In genomic region chr15:99294287-99294686, GRCm38 (mm10) we compare ENCODE assay signal across 8 mouse cellular contexts. TPM values are rescaled to one million over a fixed set of nuclear protein-coding genes. Genes with fewer than 3 reads are reported as not detected.
DNase-seq lines count a peak whose midpoint lies in the region; ATAC-seq and TF ChIP-seq lines count a peak whose summit lies in the region.

No protein-coding gene starts in this region.

- H3K36me3 ChIP-seq in kidney, embryonic 16.5 days (ENCODE audit: insufficient read depth, low read length): no peaks in the 10 kb centered on the region
- no peaks in the 10 kb centered on the region for H3K36me3 ChIP-seq in hindbrain, postnatal 0 days (ENCODE audit: insufficient read depth, low read length)
- H3K36me3 ChIP-seq in midbrain, embryonic 16.5 days (ENCODE audit: control insufficient read depth, insufficient read depth, low read length): no peaks in the 10 kb centered on the region

- DNase-seq in kidney, postnatal 25 days: no peak
- peak; percentile 25 for DNase-seq in R1 (ENCODE audit: low read depth, low spot score)
- peak; percentile 9 for DNase-seq in hindbrain, postnatal 0 days (ENCODE audit: low spot score)
- no peak for DNase-seq in adrenal gland, adult 2 months
- no peak for DNase-seq in kidney, adult 9 months
- DNase-seq in right cerebral cortex, postnatal 4 days: no peak

- no peaks in the 10 kb centered on the region for H3K27me3 ChIP-seq in kidney, embryonic 16.5 days (ENCODE audit: insufficient read depth, low read length)
- no peaks in the 10 kb centered on the region for H3K27me3 ChIP-seq in hindbrain, postnatal 0 days (ENCODE audit: insufficient read depth, low read length)
- no peaks in the 10 kb centered on the region for H3K27me3 ChIP-seq in midbrain, embryonic 16.5 days (ENCODE audit: control insufficient read depth, insufficient read depth, low read depth, low read length)

- H3K4me3 ChIP-seq in kidney, embryonic 16.5 days (ENCODE audit: low read length): peak overlapping the region; percentile 82
- H3K4me3 ChIP-seq in hindbrain, postnatal 0 days (ENCODE audit: low read length): peak overlapping the region; percentile 74
- H3K4me3 ChIP-seq in midbrain, embryonic 16.5 days (ENCODE audit: low read depth, low read length): peak overlapping the region; percentile 82

- TF ChIP-seq CTCF in hindbrain, postnatal 0 days (IDR thresholded peaks at IDR 0.05; ENCODE audit: low read depth): no peak

- H3K4me1 ChIP-seq in kidney, embryonic 16.5 days (ENCODE audit: insufficient read depth, low read length): peaks cover 19% of the 10 kb centered on the region
- no peaks in the 10 kb centered on the region; the same call in 1 of the 2 replicates for H3K4me1 ChIP-seq in hindbrain, postnatal 0 days (ENCODE audit: insufficient read depth, low read length)
- H3K4me1 ChIP-seq in midbrain, embryonic 16.5 days (ENCODE audit: control insufficient read depth, insufficient read depth, low read length): peaks cover 20% of the 10 kb centered on the region

- peak overlapping the region; percentile 94; the same call in 1 of the 2 replicates for H3K27ac ChIP-seq in kidney, embryonic 16.5 days (ENCODE audit: low read length)
- H3K27ac ChIP-seq in hindbrain, postnatal 0 days: peak overlapping the region; percentile 91; the same call in 1 of the 2 replicates
- peak overlapping the region; percentile 94; the same call in 1 of the 2 replicates for H3K27ac ChIP-seq in midbrain, embryonic 16.5 days (ENCODE audit: low read length)

- 20% methylated on average over 16 of the region's 16 CpGs for WGBS in kidney, embryonic 16.5 days
- WGBS in hindbrain, postnatal 0 days: 23% methylated on average over 16 of the region's 16 CpGs
- 30% methylated on average over 16 of the region's 16 CpGs for WGBS in midbrain, embryonic 16.5 days

- peak overlapping the region; percentile 78 for H3K9ac ChIP-seq in kidney, embryonic 16.5 days (replicated peaks; ENCODE audit: low read length)
- H3K9ac ChIP-seq in hindbrain, postnatal 0 days (replicated peaks; ENCODE audit: low read length): peak overlapping the region; percentile 70; the same call in 1 of the 2 replicates
- H3K9ac ChIP-seq in midbrain, embryonic 16.5 days (ENCODE audit: low read depth, low read length): peak overlapping the region; percentile 85

- no peaks in the 10 kb centered on the region for H3K9me3 ChIP-seq in kidney, embryonic 16.5 days (ENCODE audit: low read length)
- no peaks in the 10 kb centered on the region for H3K9me3 ChIP-seq in hindbrain, postnatal 0 days (ENCODE audit: low read length)
- H3K9me3 ChIP-seq in midbrain, embryonic 16.5 days (replicated peaks; ENCODE audit: control insufficient read depth, low read length, poor library complexity, severe bottlenecking): no peaks in the 10 kb centered on the region

- H3K4me2 ChIP-seq in kidney, embryonic 16.5 days (replicated peaks; ENCODE audit: low read depth, low read length): peak overlapping the region; percentile 58
- H3K4me2 ChIP-seq in hindbrain, postnatal 0 days (ENCODE audit: low read depth, low read length): peak overlapping the region; percentile 68
- H3K4me2 ChIP-seq in midbrain, embryonic 16.5 days (ENCODE audit: low read length): peak overlapping the region; percentile 63

- peak; percentile 17; the same call in 1 of the 2 replicates for ATAC-seq in kidney, embryonic 16.5 days (ENCODE audit: low FRiP score, low TSS enrichment)
- ATAC-seq in hindbrain, postnatal 0 days: no peak
- no peak; the same call in 1 of the 2 replicates for ATAC-seq in midbrain, embryonic 16.5 days

RNA-seq across cellular contexts. Expression of gene Prpf40b, which starts 0.6 kb away (rescaled TPM):
- 62.2 and 67.5 TPM in 2 replicates for polyA plus RNA-seq in kidney, embryonic 16.5 days (2015; fragmentation: Nextera tagmentation; extraction: Ambion mirVana)
- 90.2 and 94.2 TPM in 2 replicates for total RNA-seq in hindbrain, postnatal 0 days (2014; rRNA removed)
- 101 and 110 TPM in 2 replicates for polyA plus RNA-seq in hindbrain, postnatal 0 days (2015; fragmentation: Nextera tagmentation; extraction: Ambion mirVana)
- 122 and 130 TPM in 2 replicates for polyA plus RNA-seq in midbrain, embryonic 16.5 days (2015; fragmentation: Nextera tagmentation; extraction: Ambion mirVana)
- total RNA-seq in adrenal gland, adult 2 months (2021): 10 to 100 TPM; 38.8 to 41.0 TPM
- 84.1 and 106 TPM in 2 replicates for polyA plus RNA-seq in adrenal gland, adult 2 months (2012; rRNA removed)

RNA-seq across cellular contexts. Expression of gene Fam186b, which starts 1.4 kb away (rescaled TPM):
- 0.21 and 0.30 TPM in 2 replicates for polyA plus RNA-seq in kidney, embryonic 16.5 days (2015; fragmentation: Nextera tagmentation; extraction: Ambion mirVana)
- total RNA-seq in hindbrain, postnatal 0 days (2014; rRNA removed): 0.86 and 1.3 TPM in 2 replicates
- 1.3 and 1.4 TPM in 2 replicates for polyA plus RNA-seq in hindbrain, postnatal 0 days (2015; fragmentation: Nextera tagmentation; extraction: Ambion mirVana)
- polyA plus RNA-seq in midbrain, embryonic 16.5 days (2015; fragmentation: Nextera tagmentation; extraction: Ambion mirVana): 0.53 and 0.73 TPM in 2 replicates
- total RNA-seq in adrenal gland, adult 2 months (2021): 1 to 10 TPM; 1.4 to 3.1 TPM
- polyA plus RNA-seq in adrenal gland, adult 2 months (2012; rRNA removed): 1.1 and 1.6 TPM in 2 replicates

RNA-seq across cellular contexts. Expression of gene Mcrs1, which starts 42.5 kb away (rescaled TPM):
- 177 and 181 TPM in 2 replicates for polyA plus RNA-seq in kidney, embryonic 16.5 days (2015; fragmentation: Nextera tagmentation; extraction: Ambion mirVana)
- total RNA-seq in hindbrain, postnatal 0 days (2014; rRNA removed): 228 and 229 TPM in 2 replicates
- 199 and 206 TPM in 2 replicates for polyA plus RNA-seq in hindbrain, postnatal 0 days (2015; fragmentation: Nextera tagmentation; extraction: Ambion mirVana)
- polyA plus RNA-seq in midbrain, embryonic 16.5 days (2015; fragmentation: Nextera tagmentation; extraction: Ambion mirVana): 209 and 211 TPM in 2 replicates
- 10 to 100 TPM; 28.5 to 43.5 TPM for total RNA-seq in adrenal gland, adult 2 months (2021)
- 55.1 and 63.5 TPM in 2 replicates for polyA plus RNA-seq in adrenal gland, adult 2 months (2012; rRNA removed)

Comparison
In these comparisons a context has a peak if more than half of its experiments do, and no peak if none do; other contexts are left out.
1. DNase-seq: peak in R1 (single experiment) and hindbrain, postnatal 0 days (single experiment); none in kidney, postnatal 25 days (0 of 2), adrenal gland, adult 2 months (single experiment), kidney, adult 9 months (single experiment) and right cerebral cortex, postnatal 4 days (single experiment).
2. Peak in every context shown above with its lines, with median percentiles within 50 percentile points of each other: H3K27ac ChIP-seq, H3K4me2 ChIP-seq, H3K4me3 ChIP-seq and H3K9ac ChIP-seq.